Mouse (Mus musculus) spleen, postnatal 14 days (tissue): ENCODE measurements around the gene Svbp.

Experiments used
- DNase-seq, 2 experiments: peaks; one replicate each; pipeline ENCODE4 v3.0.0; 2021 to 2022; ENCODE audit warnings: low spot score in 2 of 2

Svbp gene

GRCm38 (mm10) chr4:119245961-119246360, 50.9 kb downstream of the Svbp start:
- no peak for DNase-seq

GRCm38 (mm10) chr4:119246688-119247225, 51.7 kb downstream of the Svbp start:
- no peak for DNase-seq

- peak; percentile 46 to 60 for DNase-seq
Measured at GRCm38 (mm10) chr4:119247462-119248235, 52.5 kb downstream of the Svbp start.

GRCm38 (mm10) chr4:119248407-119248965, 53.4 kb downstream of the Svbp start:
- no peak for DNase-seq
